Mouse (Mus musculus): ENCODE measurements around the gene Ndufa3. TPM values are rescaled to one million over a fixed set of nuclear protein-coding genes. Genes with fewer than 3 reads are reported as not detected.

The Ndufa3 gene
- 1,754 and 1,945 TPM in 2 replicates for polyA plus RNA-seq (2021; fragmentation: Nextera tagmentation)
- long read RNA-seq, experiment 1, transcript Ndufa3-204 (4 exons, 343 nt) = minor isoform, 5 of 417 reads
- long read RNA-seq, experiment 1, transcript Ndufa3-201 (4 exons, 515 nt) = major isoform, 332 of 417 reads
- long read RNA-seq, experiment 1, partial matches to known transcripts = 75 of 417 reads
- long read RNA-seq, experiment 1, other reads (novel, unspliced or antisense) = 2 of 417 reads
- long read RNA-seq, experiment 2, transcript Ndufa3-201 (4 exons, 515 nt) = major isoform, 21 of 31 reads
- long read RNA-seq, experiment 2, partial matches to known transcripts = 8 of 31 reads
- long read RNA-seq, experiment 2, other reads (novel, unspliced or antisense) = 0 of 31 reads

DNA sequence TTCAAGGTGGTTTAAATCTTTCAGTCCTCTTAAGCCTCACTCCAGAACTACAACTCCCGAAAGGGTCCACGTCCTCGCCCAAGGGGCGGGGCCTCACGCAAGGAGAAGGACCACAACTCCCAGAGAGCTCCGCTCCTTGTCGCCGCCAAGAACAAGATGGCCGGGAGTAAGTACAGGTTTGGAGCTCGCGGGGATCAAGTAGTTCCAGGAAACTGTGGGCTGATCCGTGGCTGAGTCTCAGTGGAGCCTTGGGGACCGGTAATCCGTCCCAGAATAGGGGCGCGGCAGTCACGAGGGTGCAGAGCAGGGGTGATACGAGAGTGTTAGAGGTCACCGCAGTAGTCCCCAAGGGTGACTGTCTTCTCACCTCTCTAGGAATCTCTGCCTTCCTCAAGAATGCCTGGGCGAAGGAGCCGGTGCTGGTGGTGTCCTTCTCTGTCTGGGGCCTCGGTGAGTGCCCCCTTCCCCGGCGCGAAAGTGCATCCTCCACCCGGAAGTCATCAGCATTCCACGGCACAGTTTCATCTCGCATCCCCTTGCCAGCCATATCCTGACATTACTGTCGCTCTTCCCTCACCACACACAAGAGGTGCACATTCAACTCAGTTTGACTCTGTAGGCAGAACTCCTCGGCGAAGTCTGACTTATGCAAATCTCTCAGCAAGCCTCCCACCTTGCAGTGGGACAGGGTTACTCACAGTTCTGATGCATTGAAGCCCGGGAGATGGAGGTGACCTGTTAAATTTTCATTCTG lies at the start of gene Ndufa3:
Gene Ndufa3, plus strand, starts transcription at position 132 of the 754 bp plus-strand sequence.

GRCm38 (mm10) chr7:3616057-3616388 lies 1.1 kb upstream of the Ndufa3 start, which contains the start of gene Oscar:
Oscar (minus strand) TSS chr7:3616157.

GRCm38 (mm10) chr7:3629543-3630477 lies 12.6 kb downstream of the Ndufa3 start, which contains the start of the genes Tfpt and Prpf31:
Tfpt (minus strand) TSS chr7:3629929.
Prpf31 (plus strand) TSS chr7:3629985.

DNA sequence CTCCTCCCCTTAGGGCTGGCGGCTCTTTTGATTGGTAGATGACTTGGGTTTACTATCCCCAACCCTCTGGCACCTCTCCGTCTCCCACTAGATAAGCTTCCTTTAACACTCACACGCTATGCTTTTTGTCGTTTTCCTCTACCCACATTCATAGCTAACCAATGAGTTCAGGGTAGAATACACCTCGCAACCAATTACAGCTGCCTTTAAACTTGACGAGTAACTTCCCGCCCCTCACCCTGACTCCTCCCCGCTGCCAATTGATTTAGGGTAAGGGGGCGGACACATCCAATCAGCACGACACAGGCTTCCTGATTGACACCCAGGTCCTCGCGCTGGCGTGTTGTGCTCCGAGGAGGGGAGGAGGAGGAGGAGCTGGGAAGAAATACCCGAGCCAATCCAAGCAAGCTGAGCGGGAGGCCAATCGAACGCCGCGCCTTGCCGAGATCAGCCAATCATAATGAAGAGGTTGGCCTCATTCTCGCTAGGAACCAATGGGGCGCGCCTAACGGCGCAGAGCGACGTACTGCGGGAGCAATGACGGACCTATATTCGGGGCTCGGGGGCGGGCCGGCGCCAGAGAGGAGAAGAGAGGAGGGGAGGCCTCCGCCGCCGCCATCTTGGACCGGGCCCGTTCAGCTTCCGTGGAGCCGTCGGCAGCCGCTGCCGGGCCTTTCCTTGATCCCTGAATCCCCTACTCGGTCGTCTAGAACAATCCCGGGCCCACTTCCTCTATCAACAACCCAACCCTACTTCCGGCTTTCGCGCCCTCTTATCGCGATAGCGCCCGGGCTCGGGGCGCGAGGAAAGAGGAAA lies 27.7 kb downstream of the Ndufa3 start, which contains the start of gene Cnot3:
Gene Cnot3, plus strand, starts transcription at position 597 of the 816 bp plus-strand sequence.

DNA sequence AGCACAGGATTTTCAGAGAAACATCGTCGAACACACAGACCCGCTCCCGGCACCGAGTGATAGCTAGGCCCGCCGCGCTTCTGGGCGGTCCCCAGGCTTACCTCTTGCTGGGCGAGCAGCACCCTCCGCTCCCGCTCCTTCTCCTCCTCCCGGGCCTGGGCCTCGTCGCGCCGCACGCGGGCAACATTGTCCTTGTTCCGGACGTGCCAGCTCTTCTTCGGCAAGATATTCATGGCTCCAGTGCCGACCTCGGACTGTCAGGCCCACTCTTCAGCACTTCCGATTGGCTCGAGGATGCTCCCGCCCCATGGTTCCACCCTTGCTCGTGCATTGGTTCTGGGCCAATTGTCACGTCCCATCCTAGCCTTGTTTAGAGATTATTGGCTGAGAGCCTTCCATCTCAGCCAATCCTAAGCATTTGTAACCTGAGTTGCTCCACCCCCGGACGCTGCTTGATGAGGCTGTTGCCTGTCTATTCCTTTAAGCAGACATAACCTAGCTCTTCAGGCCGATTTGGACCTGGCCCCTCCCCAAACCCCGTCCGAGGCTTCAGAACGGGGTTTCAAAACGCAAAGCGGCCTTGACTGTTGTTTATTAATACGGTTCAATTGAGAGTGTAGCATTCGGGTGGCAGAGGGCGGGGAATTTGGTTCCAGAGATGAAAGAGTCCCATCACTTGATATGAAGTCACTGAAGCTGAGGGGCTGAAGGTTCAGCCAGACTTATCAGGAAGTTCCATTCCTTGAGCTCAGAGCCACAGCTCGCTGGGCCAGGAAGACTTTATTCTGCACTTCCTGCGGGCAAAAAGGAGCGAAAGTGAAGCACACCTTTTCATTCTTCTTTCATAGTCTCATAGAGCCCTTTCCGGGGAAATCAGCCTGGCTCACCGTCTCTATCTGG lies 48.3 kb downstream of the Ndufa3 start, which contains the start of gene Leng1:
Gene Leng1, minus strand, starts transcription at position 626 of the 900 bp plus-strand sequence.

Small RNAs within 50 kb of the gene (microRNA-seq; reads per million reads assigned to microRNA genes)
- gene Gm25100 (not detected), gene Mir3572 (12.2 reads per million, percentile 34 among the genes with 10 or more reads in this experiment)

Other genes starting within 250 kb of the Ndufa3 start
- 32.7 and 32.8 TPM in 2 replicates for gene Cacng8, start 226.7 kb upstream of the Ndufa3 start, polyA plus RNA-seq (2021; fragmentation: Nextera tagmentation)
- 1.1 and 1.6 TPM in 2 replicates for gene Cacng6, start 193.2 kb upstream of the Ndufa3 start, polyA plus RNA-seq (2021; fragmentation: Nextera tagmentation)
- 0.13 TPM in 1 of 2 replicates, not detected in the other for gene Tarm1, start 114.7 kb upstream of the Ndufa3 start, polyA plus RNA-seq (2021; fragmentation: Nextera tagmentation)
- gene Oscar, start 1.2 kb upstream of the Ndufa3 start, polyA plus RNA-seq (2021; fragmentation: Nextera tagmentation) = 0.24 and 0.25 TPM in 2 replicates
- 39.0 and 39.3 TPM in 2 replicates for gene Tfpt, start 12.6 kb downstream of the Ndufa3 start, polyA plus RNA-seq (2021; fragmentation: Nextera tagmentation)
- 53.8 and 55.5 TPM in 2 replicates for gene Prpf31, start 12.6 kb downstream of the Ndufa3 start, polyA plus RNA-seq (2021; fragmentation: Nextera tagmentation)
- gene Cnot3, start 27.9 kb downstream of the Ndufa3 start, polyA plus RNA-seq (2021; fragmentation: Nextera tagmentation) = 18.2 and 22.9 TPM in 2 replicates
- 5.0 and 5.5 TPM in 2 replicates for gene Leng1, start 48.5 kb downstream of the Ndufa3 start, polyA plus RNA-seq (2021; fragmentation: Nextera tagmentation)
- gene Tmc4, start 60.2 kb downstream of the Ndufa3 start, polyA plus RNA-seq (2021; fragmentation: Nextera tagmentation) = 0.29 and 0.54 TPM in 2 replicates
- 141 and 142 TPM in 2 replicates for gene Tsen34, start 75.5 kb downstream of the Ndufa3 start, polyA plus RNA-seq (2021; fragmentation: Nextera tagmentation)
- gene Mboat7, start 76.2 kb downstream of the Ndufa3 start, polyA plus RNA-seq (2021; fragmentation: Nextera tagmentation) = 82.6 and 97.6 TPM in 2 replicates
- 1,376 and 1,434 TPM in 2 replicates for gene Rps9, start 86.6 kb downstream of the Ndufa3 start, polyA plus RNA-seq (2021; fragmentation: Nextera tagmentation)
- 0.11 and 0.23 TPM in 2 replicates for gene Pirb, start 103.0 kb downstream of the Ndufa3 start, polyA plus RNA-seq (2021; fragmentation: Nextera tagmentation)
- gene Gm15448, start 208.3 kb downstream of the Ndufa3 start, polyA plus RNA-seq (2021; fragmentation: Nextera tagmentation) = not detected in 2 replicates
- gene Pira2, start 227.7 kb downstream of the Ndufa3 start, polyA plus RNA-seq (2021; fragmentation: Nextera tagmentation) = not detected in 2 replicates